Mouse (Mus musculus): ENCODE measurements at regions not wholly inside any gene's neighbourhood (a gene's known extent, or its start where the extent isn't known, plus 50 kb on each side); places are given as distances from the start of the nearest gene placed in this dataset.

DNA sequence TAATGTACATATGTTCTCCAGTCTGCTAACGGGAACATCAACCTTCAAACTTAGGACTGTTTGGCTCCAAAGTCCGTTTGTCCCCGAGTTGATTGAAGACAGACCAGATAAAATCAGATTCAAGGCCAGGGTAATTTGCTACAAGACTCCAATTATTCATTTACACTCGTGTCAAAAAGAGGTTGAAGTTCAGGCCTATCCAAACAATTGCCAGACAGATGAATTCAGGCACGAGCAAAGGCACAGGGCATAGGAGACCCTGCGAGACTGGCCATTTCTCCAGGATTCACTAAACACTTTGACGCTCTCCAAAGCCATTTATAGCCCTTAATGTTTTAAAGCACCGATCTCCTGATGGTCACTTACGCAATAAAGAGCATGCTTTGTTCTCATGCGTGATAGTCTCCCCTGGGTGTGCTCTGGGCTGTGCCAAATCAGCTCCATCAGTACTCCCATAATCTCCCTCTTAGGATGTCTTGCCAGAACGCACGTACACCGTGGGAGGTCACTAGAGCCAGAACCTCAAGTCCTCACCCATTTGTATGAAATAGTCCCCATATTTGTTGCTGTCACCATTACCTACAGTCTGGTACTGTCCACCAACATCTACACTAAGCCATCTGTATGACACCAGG, 231.3 kb upstream of the Ccdc122 start:
- TF ChIP-seq CTCF (IDR thresholded peaks at IDR 0.05; ENCODE audit: low read depth, low read length) (no peak), POLR2A (IDR thresholded peaks at IDR 0.05; ENCODE audit: insufficient read depth, low read length) (no peak), EP300 (IDR thresholded peaks at IDR 0.05; ENCODE audit: insufficient read depth, low read depth, low read length) (no peak)

Data from ES-Bruce4 (cell line).